Mouse (Mus musculus): Measurements from ENCODE around the gene Itpkc. TPM values are rescaled to one million over a fixed set of nuclear protein-coding genes. Genes with fewer than 3 reads are reported as not detected.

The Itpkc gene
- polyA plus RNA-seq, 1 experiment from 2014 or later = 11.6 TPM

DNA sequence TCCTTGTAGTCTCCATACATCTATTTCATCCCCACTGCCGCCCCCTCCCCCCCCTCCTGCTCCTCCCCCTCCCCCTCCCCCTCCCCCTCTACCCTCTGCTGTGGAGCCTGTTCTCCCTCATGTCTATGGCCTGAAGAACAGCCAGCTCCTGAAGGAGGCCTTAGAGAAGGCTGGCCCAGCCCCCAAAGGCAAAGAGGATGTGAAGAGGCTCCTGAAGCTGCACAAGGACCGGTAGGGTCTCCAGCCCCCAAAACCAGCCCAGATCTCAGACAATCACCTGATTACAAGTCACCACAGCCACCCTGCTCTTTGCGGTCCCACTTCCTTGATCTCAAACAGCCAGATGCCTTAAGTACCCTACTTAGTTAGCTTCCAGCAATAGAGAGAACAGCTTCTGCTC is 31.3 kb downstream of the Itpkc start:
- Histone ChIP-seq H3K4me1 (replicated peaks; ENCODE audit: control insufficient read depth, insufficient read depth) (peaks cover 4% of the 10 kb centered on the region), H3K4me3 (ENCODE audit: low read depth, low read length) (no peak overlapping the region), H3K9me3 (ENCODE audit: control insufficient read depth, low read length) (no peaks in the 10 kb centered on the region), H3K4me2 (replicated peaks; ENCODE audit: low read depth) (no peak overlapping the region), H3K9ac (ENCODE audit: low read length) (no peak overlapping the region), H3K27ac (replicated peaks) (no peak overlapping the region; the same call in 1 of the 2 replicates), H3K27me3 (ENCODE audit: control insufficient read depth, insufficient read depth, low read length) (no peaks in the 10 kb centered on the region), H3K36me3 (ENCODE audit: control insufficient read depth, insufficient read depth, low read length) (peaks cover 8% of the 10 kb centered on the region)
- ATAC-seq (ENCODE audit: low FRiP score, low TSS enrichment) (no peak), DNase-seq (ENCODE audit: low spot score) (no peak)
- WGBS = 76% methylated on average over 3 of the region's 3 CpGs
- TF ChIP-seq EP300 (optimal IDR thresholded peaks at IDR 0.05) = no peak
- TF ChIP-seq CTCF (IDR thresholded peaks at IDR 0.05; ENCODE audit: low read depth) = no peak

DNA sequence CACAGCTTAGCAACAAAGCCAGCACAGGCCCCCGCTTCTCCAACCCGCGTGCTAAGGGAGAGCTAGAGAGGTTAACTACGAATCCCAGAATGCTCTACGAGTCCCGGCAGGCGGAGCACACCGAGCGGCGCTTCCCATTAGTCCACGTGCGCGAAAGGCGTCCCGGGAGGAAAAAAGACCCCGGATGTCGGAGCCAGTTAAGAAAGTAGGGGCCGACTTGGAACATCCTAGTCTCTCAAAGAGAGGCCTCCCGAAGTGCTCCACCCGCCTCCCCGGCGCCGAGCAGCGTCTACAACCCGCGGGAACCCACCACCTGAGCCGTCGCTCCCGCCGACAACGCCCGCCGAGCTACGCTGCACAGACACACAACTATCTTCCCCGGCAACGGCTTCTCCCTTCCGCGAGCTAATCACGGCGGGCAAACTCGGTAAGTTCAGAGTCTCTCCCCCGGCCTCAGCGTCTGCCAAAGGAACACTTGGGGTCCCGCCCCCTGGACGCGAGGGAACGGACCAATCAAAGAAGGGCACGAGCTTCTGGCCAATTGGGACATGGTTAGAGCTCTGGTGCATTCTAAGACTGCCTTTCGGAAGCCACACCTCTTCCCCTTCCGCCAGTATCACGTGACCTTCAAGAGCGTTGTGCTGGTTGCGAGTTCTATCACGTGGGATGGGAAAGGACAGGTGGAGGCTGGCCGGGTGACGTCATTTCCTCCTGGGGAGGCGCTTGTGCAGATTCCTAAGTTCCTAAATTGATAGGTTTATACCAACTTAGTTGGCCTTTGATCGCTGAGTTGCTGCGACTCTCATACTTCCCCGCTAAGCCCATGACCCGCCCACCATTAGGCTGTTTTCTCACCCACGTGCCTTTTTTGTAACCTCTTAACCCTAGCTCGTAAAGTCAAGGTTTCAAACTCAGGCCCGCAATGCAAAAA is 32.5 kb downstream of the Itpkc start, which contains the start of the genes BC024978 and Snrpa:
BC024978 (plus strand) TSS at position 101 of the 931 bp plus-strand sequence.
Snrpa (minus strand) TSS at position 591 of the 931 bp plus-strand sequence.
- DNase-seq (ENCODE audit: low spot score) (peak; percentile 96), ATAC-seq (ENCODE audit: low FRiP score, low TSS enrichment) (peak; percentile 99)
- Histone ChIP-seq H3K36me3 (ENCODE audit: control insufficient read depth, insufficient read depth, low read length) (peaks cover 15% of the 10 kb centered on the region), H3K9ac (ENCODE audit: low read length) (peak within 1 kb of the TSS; percentile 92), H3K27me3 (ENCODE audit: control insufficient read depth, insufficient read depth, low read length) (no peaks in the 10 kb centered on the region), H3K4me2 (replicated peaks; ENCODE audit: low read depth) (peak within 1 kb of the TSS; percentile 63), H3K4me1 (replicated peaks; ENCODE audit: control insufficient read depth, insufficient read depth) (peaks cover 4% of the 10 kb centered on the region), H3K4me3 (ENCODE audit: low read depth, low read length) (peak within 1 kb of the TSS; percentile 77), H3K9me3 (ENCODE audit: control insufficient read depth, low read length) (no peaks in the 10 kb centered on the region), H3K27ac (replicated peaks) (peak within 1 kb of the TSS; percentile 100)
- under 1% methylated on average over 63 of the region's 64 CpGs for WGBS
- peak; percentile 15; the same call in 1 of the 2 replicates for TF ChIP-seq CTCF (IDR thresholded peaks at IDR 0.05; ENCODE audit: low read depth)
- no peak for TF ChIP-seq EP300 (optimal IDR thresholded peaks at IDR 0.05)

DNA sequence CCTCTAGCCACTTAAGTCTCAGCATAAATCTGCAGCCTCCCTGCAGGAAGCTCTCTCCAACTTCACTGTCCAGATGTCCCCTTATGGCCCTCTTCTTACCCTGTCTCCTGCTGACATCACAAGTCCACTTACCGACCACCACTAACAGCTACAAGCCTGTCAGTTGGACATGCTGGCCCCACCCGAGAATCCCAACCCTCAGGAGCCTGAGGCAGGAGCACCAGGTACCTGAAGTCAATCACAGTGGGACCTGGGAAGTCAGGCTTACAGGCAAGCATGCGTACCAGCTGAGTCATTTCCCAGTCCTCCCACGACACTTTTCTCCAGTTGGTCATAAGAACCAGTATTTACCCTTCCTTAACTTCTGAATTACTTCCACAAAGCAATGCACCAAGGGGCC is 34.7 kb downstream of the Itpkc start:
- no peak overlapping the region for H3K27ac ChIP-seq (replicated peaks)
- TF ChIP-seq EP300 (optimal IDR thresholded peaks at IDR 0.05) = no peak
- TF ChIP-seq CTCF (IDR thresholded peaks at IDR 0.05; ENCODE audit: low read depth) = no peak
- H3K4me3 ChIP-seq (ENCODE audit: low read depth, low read length) = no peak overlapping the region
- H3K36me3 ChIP-seq (ENCODE audit: control insufficient read depth, insufficient read depth, low read length) = peaks cover 27% of the 10 kb centered on the region
- H3K4me2 ChIP-seq (replicated peaks; ENCODE audit: low read depth) = no peak overlapping the region
- no peak for DNase-seq (ENCODE audit: low spot score)
- peaks cover 4% of the 10 kb centered on the region for H3K4me1 ChIP-seq (replicated peaks; ENCODE audit: control insufficient read depth, insufficient read depth)
- 59% methylated on average over 4 of the region's 4 CpGs for WGBS
- no peaks in the 10 kb centered on the region for H3K27me3 ChIP-seq (ENCODE audit: control insufficient read depth, insufficient read depth, low read length)
- no peak for ATAC-seq (ENCODE audit: low FRiP score, low TSS enrichment)
- H3K9ac ChIP-seq (ENCODE audit: low read length) = no peak overlapping the region
- no peaks in the 10 kb centered on the region for H3K9me3 ChIP-seq (ENCODE audit: control insufficient read depth, low read length)

DNA sequence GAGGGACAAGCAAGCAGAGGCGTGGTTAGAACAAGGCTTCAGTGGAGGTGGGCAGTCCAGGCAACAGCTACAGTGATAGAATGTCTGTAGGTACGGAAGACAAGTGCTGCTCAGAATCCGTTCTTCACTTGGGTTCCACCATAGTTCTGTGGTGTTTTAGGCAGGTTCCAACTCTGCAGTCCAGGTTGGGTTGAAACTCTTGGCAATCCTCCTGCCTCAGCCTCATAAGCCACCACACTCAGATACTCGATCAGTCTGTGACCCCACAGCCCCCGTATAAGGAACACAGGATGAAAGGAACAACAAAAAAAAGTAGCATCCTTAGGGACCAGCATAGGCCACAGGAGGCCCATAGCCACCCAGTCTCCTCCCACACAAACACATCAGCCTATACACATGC is 36.0 kb downstream of the Itpkc start:
- no peak overlapping the region for H3K9ac ChIP-seq (ENCODE audit: low read length)
- WGBS = 91% methylated on average over 5 of the region's 5 CpGs
- TF ChIP-seq CTCF (IDR thresholded peaks at IDR 0.05; ENCODE audit: low read depth) = no peak
- no peak for TF ChIP-seq EP300 (optimal IDR thresholded peaks at IDR 0.05)

DNA sequence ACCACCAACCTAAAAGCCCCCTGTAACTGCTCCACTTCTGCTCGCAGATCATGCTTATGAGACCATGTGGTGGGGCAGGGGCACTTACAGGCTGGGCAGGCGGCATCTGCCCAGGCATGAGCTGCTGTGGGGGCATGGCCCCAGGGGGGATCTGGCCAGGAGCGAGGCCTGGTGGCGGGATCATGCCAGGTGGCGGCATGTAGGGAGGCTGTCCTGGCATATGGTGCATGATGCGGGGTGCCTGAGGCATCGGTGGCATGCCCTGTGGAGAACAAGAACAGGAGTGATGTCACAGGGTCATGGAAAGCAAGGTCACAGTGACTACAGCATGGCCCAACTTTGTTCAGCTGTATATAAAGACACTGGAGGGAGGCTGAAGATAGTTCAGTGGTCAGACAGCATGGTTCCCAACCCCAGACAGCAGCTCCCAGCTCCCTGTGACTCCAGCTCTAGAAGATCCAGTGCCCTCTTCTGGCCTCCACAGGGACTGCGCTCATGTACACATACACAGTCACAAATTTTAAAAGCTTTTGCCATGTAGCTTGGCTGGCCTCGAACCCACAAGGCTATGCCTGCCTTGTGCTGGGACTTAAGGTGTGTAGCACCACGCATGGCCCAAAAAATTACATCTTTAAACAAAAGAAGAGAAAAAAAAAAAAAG is 39.1 kb downstream of the Itpkc start:
- Histone ChIP-seq H3K4me3 (ENCODE audit: low read depth, low read length) (no peak overlapping the region), H3K9ac (ENCODE audit: low read length) (no peak overlapping the region), H3K36me3 (ENCODE audit: control insufficient read depth, insufficient read depth, low read length) (peaks cover 43% of the 10 kb centered on the region), H3K4me2 (replicated peaks; ENCODE audit: low read depth) (no peak overlapping the region), H3K9me3 (ENCODE audit: control insufficient read depth, low read length) (no peaks in the 10 kb centered on the region), H3K27me3 (ENCODE audit: control insufficient read depth, insufficient read depth, low read length) (no peaks in the 10 kb centered on the region), H3K4me1 (replicated peaks; ENCODE audit: control insufficient read depth, insufficient read depth) (no peaks in the 10 kb centered on the region), H3K27ac (replicated peaks) (no peak overlapping the region)
- DNase-seq (ENCODE audit: low spot score) (no peak), ATAC-seq (ENCODE audit: low FRiP score, low TSS enrichment) (no peak)
- WGBS = 98% methylated on average over 10 of the region's 10 CpGs
- TF ChIP-seq EP300 (optimal IDR thresholded peaks at IDR 0.05) (no peak), CTCF (IDR thresholded peaks at IDR 0.05; ENCODE audit: low read depth) (peak; percentile 51)

More for the DNA sequence above, 36.0 kb downstream of the Itpkc start:
- H3K27ac ChIP-seq (replicated peaks) = no peak overlapping the region
- H3K4me2 ChIP-seq (replicated peaks; ENCODE audit: low read depth) = no peak overlapping the region
- no peaks in the 10 kb centered on the region for H3K27me3 ChIP-seq (ENCODE audit: control insufficient read depth, insufficient read depth, low read length)
- no peak for ATAC-seq (ENCODE audit: low FRiP score, low TSS enrichment)
- peaks cover 29% of the 10 kb centered on the region for H3K36me3 ChIP-seq (ENCODE audit: control insufficient read depth, insufficient read depth, low read length)
- H3K4me3 ChIP-seq (ENCODE audit: low read depth, low read length) = no peak overlapping the region
- H3K9me3 ChIP-seq (ENCODE audit: control insufficient read depth, low read length) = no peaks in the 10 kb centered on the region
- DNase-seq (ENCODE audit: low spot score) = no peak
- peaks cover 4% of the 10 kb centered on the region for H3K4me1 ChIP-seq (replicated peaks; ENCODE audit: control insufficient read depth, insufficient read depth)
